Mouse (Mus musculus): ENCODE measurements at regions not wholly inside any gene's neighbourhood (a gene's known extent, or its start where the extent isn't known, plus 50 kb on each side); places are given as distances from the start of the nearest gene placed in this dataset.
A peak's percentile ranks its signal among the peaks of the same experiment; 100 is the strongest.

GRCm38 (mm10) chr13:46180606-46181133, 92.9 kb upstream of the Stmnd1 start:
- WGBS = 52% methylated on average over 12 of the region's 12 CpGs
- H3K36me3 ChIP-seq (ENCODE audit: control insufficient read depth, insufficient read depth) = no peaks in the 10 kb centered on the region

GRCm38 (mm10) chr13:46179916-46180315, 93.6 kb upstream of the Stmnd1 start:
- Histone ChIP-seq H3K9ac (ENCODE audit: low read length) (no peak overlapping the region), H3K27ac (ENCODE audit: low read length) (no peak overlapping the region), H3K4me2 (ENCODE audit: low read depth, low read length) (no peak overlapping the region), H3K9me3 (replicated peaks; ENCODE audit: control insufficient read depth, low read length) (no peaks in the 10 kb centered on the region), H3K27me3 (ENCODE audit: control insufficient read depth, insufficient read depth, low read length) (no peaks in the 10 kb centered on the region), H3K4me1 (ENCODE audit: control insufficient read depth, insufficient read depth, low read length) (no peaks in the 10 kb centered on the region), H3K36me3 (ENCODE audit: control insufficient read depth, insufficient read depth) (no peaks in the 10 kb centered on the region), H3K4me3 (ENCODE audit: low read length) (no peak overlapping the region)
- 78% methylated on average over 3 of the region's 3 CpGs for WGBS
- ATAC-seq (replicated peaks; ENCODE audit: extremely low read depth, insufficient read depth, low FRiP score) = no peak

More at GRCm38 (mm10) chr13:46180606-46181133, 92.9 kb upstream of the Stmnd1 start:
- no peaks in the 10 kb centered on the region for H3K27me3 ChIP-seq (ENCODE audit: control insufficient read depth, insufficient read depth, low read length)
- H3K4me1 ChIP-seq (ENCODE audit: control insufficient read depth, insufficient read depth, low read length) = no peaks in the 10 kb centered on the region
- no peaks in the 10 kb centered on the region for H3K9me3 ChIP-seq (replicated peaks; ENCODE audit: control insufficient read depth, low read length)
- ATAC-seq (replicated peaks; ENCODE audit: extremely low read depth, insufficient read depth, low FRiP score) = no peak
- no peak overlapping the region for H3K9ac ChIP-seq (ENCODE audit: low read length)
- peak overlapping the region; percentile 14; the same call in 1 of the 2 replicates for H3K4me2 ChIP-seq (ENCODE audit: low read depth, low read length)
- no peak overlapping the region for H3K27ac ChIP-seq (ENCODE audit: low read length)
- H3K4me3 ChIP-seq (ENCODE audit: low read length) = no peak overlapping the region

GRCm38 (mm10) chr13:46173103-46173502, 100.4 kb upstream of the Stmnd1 start:
- Histone ChIP-seq H3K27ac (ENCODE audit: low read length) (no peak overlapping the region), H3K4me3 (ENCODE audit: low read length) (no peak overlapping the region), H3K36me3 (ENCODE audit: control insufficient read depth, insufficient read depth) (no peaks in the 10 kb centered on the region), H3K4me2 (ENCODE audit: low read depth, low read length) (no peak overlapping the region), H3K27me3 (ENCODE audit: control insufficient read depth, insufficient read depth, low read length) (no peaks in the 10 kb centered on the region), H3K9me3 (replicated peaks; ENCODE audit: control insufficient read depth, low read length) (no peaks in the 10 kb centered on the region), H3K9ac (ENCODE audit: low read length) (no peak overlapping the region), H3K4me1 (ENCODE audit: control insufficient read depth, insufficient read depth, low read length) (no peaks in the 10 kb centered on the region)
- 51% methylated on average over 8 of the region's 8 CpGs for WGBS
- ATAC-seq (replicated peaks; ENCODE audit: extremely low read depth, insufficient read depth, low FRiP score) = no peak

- Histone ChIP-seq H3K27ac (ENCODE audit: low read length) (no peak overlapping the region), H3K4me3 (ENCODE audit: low read length) (0 out of 2 replicates have a peak overlapping the region, but pooled peaks have one; percentile 15), H3K4me2 (ENCODE audit: low read depth, low read length) (peak overlapping the region; percentile 51), H3K4me1 (ENCODE audit: control insufficient read depth, insufficient read depth, low read length) (peaks cover 4% of the 10 kb centered on the region; the same call in 1 of the 2 replicates), H3K27me3 (ENCODE audit: control insufficient read depth, insufficient read depth, low read length) (no peaks in the 10 kb centered on the region), H3K9ac (ENCODE audit: low read length) (0 out of 2 replicates have a peak overlapping the region, but pooled peaks have one; percentile 42), H3K36me3 (ENCODE audit: control insufficient read depth, insufficient read depth) (no peaks in the 10 kb centered on the region), H3K9me3 (replicated peaks; ENCODE audit: control insufficient read depth, low read length) (no peaks in the 10 kb centered on the region; the same call in 1 of the 2 replicates)
- 3% methylated on average over 10 of the region's 10 CpGs for WGBS
- ATAC-seq (replicated peaks; ENCODE audit: extremely low read depth, insufficient read depth, low FRiP score) = peak; percentile 41; the same call in 1 of the 2 replicates
Observed at GRCm38 (mm10) chr13:46162025-46162374, 111.5 kb upstream of the Stmnd1 start.

GRCm38 (mm10) chr13:46161261-46162024, 112.1 kb upstream of the Stmnd1 start:
- Histone ChIP-seq H3K4me1 (ENCODE audit: control insufficient read depth, insufficient read depth, low read length) (peaks cover 4% of the 10 kb centered on the region; the same call in 1 of the 2 replicates), H3K36me3 (ENCODE audit: control insufficient read depth, insufficient read depth) (no peaks in the 10 kb centered on the region), H3K9ac (ENCODE audit: low read length) (0 out of 2 replicates have a peak overlapping the region, but pooled peaks have one; percentile 42), H3K4me2 (ENCODE audit: low read depth, low read length) (peak overlapping the region; percentile 51), H3K27me3 (ENCODE audit: control insufficient read depth, insufficient read depth, low read length) (no peaks in the 10 kb centered on the region), H3K9me3 (replicated peaks; ENCODE audit: control insufficient read depth, low read length) (no peaks in the 10 kb centered on the region; the same call in 1 of the 2 replicates), H3K27ac (ENCODE audit: low read length) (no peak overlapping the region), H3K4me3 (ENCODE audit: low read length) (0 out of 2 replicates have a peak overlapping the region, but pooled peaks have one; percentile 15)
- 44% methylated on average over 13 of the region's 13 CpGs for WGBS
- no peak for ATAC-seq (replicated peaks; ENCODE audit: extremely low read depth, insufficient read depth, low FRiP score)

- Histone ChIP-seq H3K4me2 (ENCODE audit: low read depth, low read length) (no peak overlapping the region), H3K4me3 (ENCODE audit: low read length) (no peak overlapping the region), H3K27me3 (ENCODE audit: control insufficient read depth, insufficient read depth, low read length) (no peaks in the 10 kb centered on the region), H3K4me1 (ENCODE audit: control insufficient read depth, insufficient read depth, low read length) (peaks cover 4% of the 10 kb centered on the region; the same call in 1 of the 2 replicates), H3K9ac (ENCODE audit: low read length) (no peak overlapping the region), H3K36me3 (ENCODE audit: control insufficient read depth, insufficient read depth) (no peaks in the 10 kb centered on the region), H3K27ac (ENCODE audit: low read length) (no peak overlapping the region), H3K9me3 (replicated peaks; ENCODE audit: control insufficient read depth, low read length) (no peaks in the 10 kb centered on the region; the same call in 1 of the 2 replicates)
- 90% methylated on average over 14 of the region's 14 CpGs for WGBS
- no peak for ATAC-seq (replicated peaks; ENCODE audit: extremely low read depth, insufficient read depth, low FRiP score)
Observed at GRCm38 (mm10) chr13:46159354-46159753, 114.2 kb upstream of the Stmnd1 start.

- Histone ChIP-seq H3K9me3 (replicated peaks; ENCODE audit: control insufficient read depth, low read length) (peaks cover 3% of the 10 kb centered on the region), H3K4me3 (ENCODE audit: low read length) (no peak overlapping the region), H3K4me2 (ENCODE audit: low read depth, low read length) (no peak overlapping the region), H3K4me1 (ENCODE audit: control insufficient read depth, insufficient read depth, low read length) (no peaks in the 10 kb centered on the region), H3K27ac (ENCODE audit: low read length) (no peak overlapping the region), H3K36me3 (ENCODE audit: control insufficient read depth, insufficient read depth) (no peaks in the 10 kb centered on the region), H3K27me3 (ENCODE audit: control insufficient read depth, insufficient read depth, low read length) (no peaks in the 10 kb centered on the region), H3K9ac (ENCODE audit: low read length) (no peak overlapping the region)
- ATAC-seq (replicated peaks; ENCODE audit: extremely low read depth, insufficient read depth, low FRiP score) = no peak
- WGBS = 77% methylated on average over 14 of the region's 14 CpGs
Observed at GRCm38 (mm10) chr13:46153282-46154260, 120.0 kb upstream of the Stmnd1 start.

- H3K36me3 ChIP-seq (ENCODE audit: control insufficient read depth, insufficient read depth) = no peaks in the 10 kb centered on the region
- ATAC-seq (replicated peaks; ENCODE audit: extremely low read depth, insufficient read depth, low FRiP score) = no peak
- WGBS = 85% methylated on average over 3 of the region's 3 CpGs
Observed at GRCm38 (mm10) chr13:46140006-46140405, 133.5 kb upstream of the Stmnd1 start.

More at GRCm38 (mm10) chr13:46140006-46140405, 133.5 kb upstream of the Stmnd1 start:
- Histone ChIP-seq H3K27me3 (ENCODE audit: control insufficient read depth, insufficient read depth, low read length) (no peaks in the 10 kb centered on the region), H3K4me1 (ENCODE audit: control insufficient read depth, insufficient read depth, low read length) (no peaks in the 10 kb centered on the region), H3K9me3 (replicated peaks; ENCODE audit: control insufficient read depth, low read length) (no peaks in the 10 kb centered on the region), H3K4me2 (ENCODE audit: low read depth, low read length) (no peak overlapping the region), H3K4me3 (ENCODE audit: low read length) (no peak overlapping the region), H3K9ac (ENCODE audit: low read length) (no peak overlapping the region), H3K27ac (ENCODE audit: low read length) (no peak overlapping the region)

Measured in heart, embryonic 16.5 days (tissue).